Comparison of ENCODE assay signal across 14 mouse cellular contexts in genomic region chr6:116600969-116601368, GRCm38 (mm10). TPM values are rescaled to one million over a fixed set of nuclear protein-coding genes. Genes with fewer than 3 reads are reported as not detected.
"Had no signal": no experiment of that assay in that cellular context is flagged by ENCODE, and none has a peak within 500 bp of the region (broad histone marks: within the 10 kb centered on the region; RNA-seq: fewer than 3 reads in every experiment).

No protein-coding gene starts in this region.

RNA-seq across cellular contexts. Expression of gene Olfr215, which starts 17.0 kb away (rescaled TPM):
- total RNA-seq: common myeloid progenitor, adult 5-6 weeks; gastrocnemius, adult 18-20 months; gastrocnemius, adult 2 months; gastrocnemius, adult 8-10 months; gastrocnemius, postnatal 10 days; gastrocnemius, postnatal 14 days; gastrocnemius, postnatal 25 days; gastrocnemius, postnatal 36 days; gastrocnemius, postnatal 4 days; granulocyte monocyte progenitor cell, adult 5-6 weeks; heart, adult 18-20 months; heart, adult 2 months; heart, adult 8-10 months had no signal

RNA-seq across cellular contexts. Expression of gene Olfr214, which starts 46.9 kb away (rescaled TPM):
- total RNA-seq: common myeloid progenitor, adult 5-6 weeks; forebrain, postnatal 0 days; gastrocnemius, adult 18-20 months; gastrocnemius, adult 2 months; gastrocnemius, adult 8-10 months; gastrocnemius, postnatal 10 days; gastrocnemius, postnatal 14 days; gastrocnemius, postnatal 25 days; gastrocnemius, postnatal 36 days; gastrocnemius, postnatal 4 days; granulocyte monocyte progenitor cell, adult 5-6 weeks; heart, adult 18-20 months; heart, adult 2 months; heart, adult 8-10 months had no signal

RNA-seq across cellular contexts. Expression of gene Depp1, which starts 49.4 kb away (rescaled TPM):
- total RNA-seq: granulocyte monocyte progenitor cell, adult 5-6 weeks had no signal
